Mouse (Mus musculus) CD4-positive, CD25-positive, alpha-beta regulatory T cell, adult 4 months (primary cell): ENCODE results near the gene Prrg2. TPM values are rescaled to one million over a fixed set of nuclear protein-coding genes. Genes with fewer than 3 reads are reported as not detected.

Experiments
- ATAC-seq: one replicate; pipeline ENCODE4 v1.8.0; 2017
- polyA plus RNA-seq, 2 experiments: library from polyadenylated mRNA; unstranded; fragments of 100-300 nt; shearing (Covaris generic); gene quantifications; one replicate each; pipeline ENCODE4 v1.2.1; 2017

Prrg2 gene
- polyA plus RNA-seq, 2 experiments from 2014 or later = 1.7 to 2.8 TPM

DNA sequence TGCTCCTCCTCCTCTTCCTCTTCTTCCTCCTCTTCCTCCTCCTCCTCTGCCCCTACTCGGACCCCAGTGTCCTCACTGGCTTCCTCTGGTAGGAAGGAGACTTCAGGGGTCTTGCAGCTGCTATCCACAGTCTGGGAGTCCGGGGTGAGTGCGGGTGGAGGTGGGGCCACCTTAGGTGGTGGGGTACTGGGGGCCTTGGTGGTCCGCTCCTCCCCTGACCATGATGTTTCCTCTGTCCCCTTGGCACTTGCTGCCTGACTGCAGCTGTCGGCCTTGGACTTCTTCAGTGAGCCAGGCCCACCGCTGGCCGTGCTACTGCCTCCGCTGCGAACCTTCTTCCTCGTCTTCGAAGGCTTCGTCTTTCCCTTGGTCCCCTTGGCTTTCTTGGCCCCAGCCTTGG lies 56.0 kb downstream of the Prrg2 start:
- ATAC-seq = no peak

DNA sequence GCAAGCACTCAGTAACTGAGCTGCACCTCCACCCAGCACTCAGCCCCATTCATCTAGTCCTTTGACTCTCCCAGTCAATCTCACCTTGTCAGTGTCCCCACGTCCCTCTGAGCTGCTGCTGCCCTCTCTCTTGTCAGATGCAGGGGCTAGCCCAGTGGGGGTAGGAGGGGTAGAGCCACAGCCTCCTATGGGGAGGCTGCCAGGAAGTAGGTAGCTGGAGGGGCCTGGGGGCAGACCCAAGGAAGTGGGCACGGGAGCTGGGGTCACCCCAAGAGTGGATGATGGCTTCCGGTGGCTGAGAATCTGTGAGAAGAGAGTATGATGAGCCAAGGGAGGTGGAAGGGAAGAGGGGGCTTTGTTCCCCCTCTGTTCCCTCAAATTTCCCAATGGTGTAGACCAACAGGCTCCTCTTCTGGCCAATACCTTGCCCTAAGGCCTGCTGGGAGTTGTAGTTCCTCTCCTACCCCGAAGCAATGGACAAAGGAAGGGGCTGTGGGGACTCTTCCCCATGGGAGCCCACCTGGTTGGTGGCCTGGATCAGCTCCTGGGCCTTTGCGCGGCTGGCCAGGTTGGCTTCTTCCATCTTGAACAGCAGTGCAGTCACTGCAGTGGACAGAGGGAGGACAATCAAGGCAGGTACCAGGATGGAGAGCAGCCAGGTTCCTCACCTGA lies 57.0 kb downstream of the Prrg2 start:
- ATAC-seq = no peak

DNA sequence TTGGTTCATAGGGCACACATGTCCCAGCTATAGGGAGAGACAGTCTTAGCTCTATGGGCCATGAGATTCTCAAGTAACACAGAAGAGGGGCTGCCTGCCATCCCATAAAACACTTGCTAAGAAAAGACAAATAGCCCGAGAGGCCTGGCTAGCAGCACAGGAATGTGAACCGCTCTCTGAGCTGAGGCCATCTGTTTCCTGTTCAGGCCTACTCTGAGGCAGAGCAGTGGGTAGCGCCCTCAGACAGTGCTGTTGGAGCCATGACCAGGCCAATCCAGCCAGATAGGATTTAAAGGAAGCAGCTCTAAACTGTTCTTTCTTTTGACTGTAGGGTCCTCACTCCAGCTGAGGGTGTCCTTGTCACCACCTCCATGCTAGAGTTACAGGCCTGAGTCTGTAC lies 57.9 kb downstream of the Prrg2 start:
- no peak for ATAC-seq

Other genes with a start within 250 kb of the Prrg2 start
- 10 to 100 TPM; 27.3 to 57.8 TPM for gene Nup62, start 246.6 kb downstream of the Prrg2 start, polyA plus RNA-seq
- gene Il4i1, start 246.3 kb downstream of the Prrg2 start, polyA plus RNA-seq = 1 to 10 TPM; 1.9 to 3.6 TPM
- under 1 TPM; 0.19 to 0.35 TPM for gene Atf5, start 246.0 kb downstream of the Prrg2 start, polyA plus RNA-seq
- gene Akt1s1, start 213.7 kb downstream of the Prrg2 start, polyA plus RNA-seq = 1 to 10 TPM; 1.2 to 3.1 TPM
- 10 to 100 TPM; 64.8 to 85.3 TPM for gene Tbc1d17, start 213.6 kb downstream of the Prrg2 start, polyA plus RNA-seq
- 10 to 100 TPM; 45.0 to 74.3 TPM for gene Pnkp, start 205.5 kb downstream of the Prrg2 start, polyA plus RNA-seq
- 1 to 10 TPM; 1.1 to 3.9 TPM for gene Ptov1, start 192.9 kb downstream of the Prrg2 start, polyA plus RNA-seq
- gene Med25, start 170.0 kb downstream of the Prrg2 start, polyA plus RNA-seq = 10 to 100 TPM in 1 of 2 experiments, 1 to 10 TPM in 1; 9.1 to 10.9 TPM
- gene Fuz, start 166.6 kb downstream of the Prrg2 start, polyA plus RNA-seq = 10 to 100 TPM in 1 of 2 experiments, 1 to 10 TPM in 1; 9.2 to 17.5 TPM
- gene Ap2a1, start 133.2 kb downstream of the Prrg2 start, polyA plus RNA-seq = 1 to 10 TPM; 6.2 to 7.4 TPM
- gene Tsks, start 119.5 kb downstream of the Prrg2 start, polyA plus RNA-seq = not detected
- gene Cpt1c, start 87.8 kb downstream of the Prrg2 start, polyA plus RNA-seq = under 1 TPM; 0.36 to 0.92 TPM
- gene Prmt1, start 76.1 kb downstream of the Prrg2 start, polyA plus RNA-seq = 100 to 1,000 TPM in 1 of 2 experiments, 10 to 100 TPM in 1; 39.7 to 114 TPM
- 100 to 1,000 TPM; 117 to 147 TPM for gene Irf3, start 65.0 kb downstream of the Prrg2 start, polyA plus RNA-seq
- 10 to 100 TPM; 23.6 to 30.1 TPM for gene Bcl2l12, start 64.0 kb downstream of the Prrg2 start, polyA plus RNA-seq
- 1 to 10 TPM; 7.0 to 9.3 TPM for gene Scaf1, start 46.3 kb downstream of the Prrg2 start, polyA plus RNA-seq
- 1 to 10 TPM; 2.0 to 3.9 TPM for gene Rras, start 44.7 kb downstream of the Prrg2 start, polyA plus RNA-seq
- gene Prr12, start 9.8 kb downstream of the Prrg2 start, polyA plus RNA-seq = 10 to 100 TPM; 10.8 to 10.9 TPM
- 100 to 1,000 TPM; 158 to 199 TPM for gene Nosip, start 248 bp downstream of the Prrg2 start, polyA plus RNA-seq
- 10 to 100 TPM in 1 of 2 experiments, 1 to 10 TPM in 1; 7.6 to 66.3 TPM for gene Rcn3, start 29.5 kb upstream of the Prrg2 start, polyA plus RNA-seq
- gene Fcgrt, start 41.2 kb upstream of the Prrg2 start, polyA plus RNA-seq = 1 to 10 TPM; 2.3 to 3.8 TPM
- gene Rps11, start 61.8 kb upstream of the Prrg2 start, polyA plus RNA-seq = 1,000 to 10,000 TPM; 3,755 to 5,441 TPM
- gene Rpl13a, start 66.1 kb upstream of the Prrg2 start, polyA plus RNA-seq = 1,000 to 10,000 TPM; 5,632 to 7,602 TPM
- gene Gm45713, start 73.6 kb upstream of the Prrg2 start, polyA plus RNA-seq = not detected
- gene Flt3l, start 73.8 kb upstream of the Prrg2 start, polyA plus RNA-seq = 10 to 100 TPM; 89.0 to 91.7 TPM
- 10 to 100 TPM; 40.4 to 50.6 TPM for gene Pih1d1, start 91.6 kb upstream of the Prrg2 start, polyA plus RNA-seq
- 10 to 100 TPM; 16.5 to 27.2 TPM for gene Aldh16a1, start 91.9 kb upstream of the Prrg2 start, polyA plus RNA-seq
- gene Slc17a7, start 101.3 kb upstream of the Prrg2 start, polyA plus RNA-seq = not detected
- not detected for gene Gfy, start 116.9 kb upstream of the Prrg2 start, polyA plus RNA-seq
- gene Pth2, start 118.3 kb upstream of the Prrg2 start, polyA plus RNA-seq = not detected
- not detected for gene Ccdc155, start 142.2 kb upstream of the Prrg2 start, polyA plus RNA-seq
- gene Dkkl1, start 149.5 kb upstream of the Prrg2 start, polyA plus RNA-seq = 10 to 100 TPM; 16.1 to 22.9 TPM
- 1 to 10 TPM; 4.5 to 5.4 TPM for gene Tead2, start 153.1 kb upstream of the Prrg2 start, polyA plus RNA-seq
- 100 to 1,000 TPM; 473 to 666 TPM for gene Cd37, start 176.4 kb upstream of the Prrg2 start, polyA plus RNA-seq
- not detected for gene Slc6a16, start 178.4 kb upstream of the Prrg2 start, polyA plus RNA-seq
- not detected for gene Slc6a21, start 214.8 kb upstream of the Prrg2 start, polyA plus RNA-seq